Mouse (Mus musculus) thymus, postnatal 4 days (tissue): ENCODE results near the gene Insig1.

Source experiments
- DNase-seq: peaks from one replicate; pipeline ENCODE4 v3.0.0; 2021

The Insig1 gene

DNA sequence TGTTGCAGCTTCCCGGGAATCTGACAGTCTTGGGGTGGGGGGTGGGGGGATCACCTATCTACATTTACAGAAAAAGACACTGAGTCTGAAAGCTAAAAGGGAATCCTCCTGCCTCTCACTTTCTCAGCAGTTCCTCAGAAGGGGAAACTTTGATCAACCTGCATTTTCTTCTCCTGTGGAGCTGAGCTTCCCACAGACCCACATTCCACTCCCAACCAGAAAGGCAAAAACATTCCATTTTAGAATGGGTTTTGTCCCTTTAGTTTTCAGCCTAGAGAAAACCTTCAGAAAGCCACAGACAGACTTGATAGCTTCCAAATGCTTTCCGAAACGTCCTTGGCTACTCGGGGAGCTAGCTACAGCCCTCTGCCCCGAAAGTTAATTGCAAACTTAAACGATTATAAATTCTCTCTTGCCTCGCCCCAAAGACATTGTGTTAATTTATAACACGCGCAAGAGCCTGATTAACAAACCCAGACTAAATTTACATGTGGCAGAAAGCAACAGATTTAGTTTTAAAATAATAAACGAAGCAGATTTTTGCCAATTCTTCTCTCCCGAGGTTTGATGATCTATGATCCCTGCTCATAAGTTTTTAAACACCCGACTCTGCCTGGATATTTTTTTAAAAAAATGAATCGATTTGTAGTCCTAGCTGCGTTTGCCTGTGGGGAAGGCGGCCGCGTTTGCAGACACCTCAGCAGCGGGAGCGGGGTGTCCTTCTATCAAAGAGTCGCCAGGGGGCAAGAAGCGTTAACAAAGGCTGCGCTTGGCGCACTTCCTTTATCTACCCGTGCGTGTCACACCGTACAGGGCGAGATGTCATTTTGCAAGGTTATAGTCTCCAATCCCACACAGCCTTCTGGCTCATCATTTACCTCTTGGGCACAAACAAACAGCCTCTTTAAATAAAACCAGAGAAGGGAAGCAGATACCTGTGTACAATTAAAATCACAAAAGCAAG lies 51.6 kb downstream of the Insig1 start:
- peak; percentile 77 for DNase-seq

DNA sequence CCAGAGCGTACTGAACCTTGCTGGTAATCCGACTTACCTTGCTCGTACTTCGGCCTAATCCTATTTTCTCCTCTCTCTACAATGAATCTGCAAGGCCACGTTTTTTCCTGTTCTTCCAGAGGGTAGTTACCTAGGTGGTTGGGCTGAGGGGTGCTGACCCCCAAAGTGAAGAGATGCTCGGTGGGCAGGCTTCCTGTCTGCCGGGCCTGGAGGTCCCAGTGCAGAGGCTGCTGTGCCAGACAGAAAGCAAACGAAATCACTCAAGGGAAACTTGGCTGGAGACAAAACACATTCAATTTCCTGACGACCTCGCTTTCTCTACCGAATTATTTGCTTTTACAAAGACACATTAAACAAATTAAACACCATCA lies 52.3 kb downstream of the Insig1 start:
- no peak for DNase-seq

DNA sequence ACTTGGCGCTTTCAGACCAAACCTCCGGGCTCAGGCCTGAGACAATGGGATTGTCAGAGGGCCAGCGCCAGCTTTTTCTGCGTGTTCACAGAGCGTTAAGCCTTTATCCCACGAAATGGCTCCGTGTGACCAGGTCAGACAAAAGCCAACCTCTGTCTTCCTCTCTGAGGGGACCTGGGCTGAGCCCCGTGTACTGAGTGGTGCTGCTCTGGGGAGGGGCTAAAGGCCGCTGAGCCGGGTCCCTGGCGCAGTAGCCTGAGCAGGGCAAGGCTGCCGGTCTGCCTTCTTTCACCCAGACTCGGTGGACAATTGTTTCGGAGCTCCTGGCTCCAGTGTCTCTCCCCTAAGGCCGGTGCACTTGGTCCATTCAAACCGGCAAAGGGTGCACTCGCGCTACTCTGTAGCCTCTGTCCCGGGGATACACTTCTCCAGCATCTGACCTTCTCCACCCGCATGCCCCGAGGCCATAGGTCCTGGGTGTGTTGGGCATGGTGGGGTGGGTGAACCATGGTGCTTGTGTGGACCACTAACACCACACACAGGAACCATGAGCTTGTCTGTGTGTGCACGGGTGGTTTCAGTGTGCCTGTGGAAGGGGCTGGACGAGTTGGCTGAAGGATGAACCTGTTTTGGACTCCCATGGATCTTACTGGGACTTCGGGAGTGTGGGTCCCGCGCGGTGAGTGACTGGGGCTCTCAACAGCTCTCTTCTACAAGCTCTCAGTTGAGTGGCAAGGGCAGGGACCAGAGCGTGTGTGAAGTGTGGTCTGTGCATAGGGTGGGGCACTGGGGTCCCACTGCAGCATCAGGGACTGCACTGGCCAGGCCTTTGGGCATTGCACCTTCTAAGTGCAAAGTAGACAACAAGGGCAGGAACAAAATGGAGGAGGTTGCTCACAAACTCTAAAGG lies 53.4 kb downstream of the Insig1 start:
- no peak for DNase-seq
